Mouse (Mus musculus): ENCODE measurements around the gene Snapc5. TPM values are rescaled to one million over a fixed set of nuclear protein-coding genes. Genes with fewer than 3 reads are reported as not detected.

Snapc5 gene
- polyA plus RNA-seq, 1 experiment: 37.1 TPM

DNA sequence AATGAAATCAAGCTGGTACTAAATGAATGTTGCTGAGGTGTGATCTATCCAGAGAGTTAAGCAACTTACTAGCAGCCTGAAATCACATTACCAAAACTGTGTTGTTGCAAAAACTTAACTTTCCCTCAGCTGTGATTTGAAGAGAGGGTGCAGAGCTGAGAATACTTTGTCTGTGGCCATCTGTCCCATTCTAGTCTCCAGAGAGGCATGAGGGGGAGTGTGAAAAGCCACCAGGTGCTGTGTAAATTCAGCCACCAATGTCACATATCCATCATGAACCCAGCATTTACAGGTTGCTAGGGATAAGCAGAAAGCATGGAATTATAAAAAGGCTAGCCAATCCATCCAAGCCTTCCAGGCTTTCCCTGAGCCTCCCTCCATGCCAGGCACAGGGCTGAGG, 49.9 kb downstream of the Snapc5 start:
- no peak for TF ChIP-seq EP300 (IDR thresholded peaks at IDR 0.05; ENCODE audit: insufficient read depth, low read depth, low read length)
- TF ChIP-seq POLR2A (IDR thresholded peaks at IDR 0.05; ENCODE audit: insufficient read depth, low read length): no peak
- TF ChIP-seq CTCF (IDR thresholded peaks at IDR 0.05; ENCODE audit: low read depth, low read length): no peak
- Histone ChIP-seq H3K4me1 (ENCODE audit: control insufficient read depth, insufficient read depth, low read length) (no peaks in the 10 kb centered on the region), H3K27ac (ENCODE audit: insufficient read depth, low read length) (no peak overlapping the region), H3K9me3 (replicated peaks; ENCODE audit: control insufficient read depth, insufficient read depth, low read length, poor library complexity, severe bottlenecking) (no peaks in the 10 kb centered on the region), H3K4me3 (ENCODE audit: low read depth, low read length) (no peak overlapping the region), H3K9ac (ENCODE audit: low read depth, poor library complexity, severe bottlenecking) (no peak overlapping the region), H3K36me3 (ENCODE audit: control insufficient read depth, insufficient read depth, low read length, poor library complexity, severe bottlenecking) (no peaks in the 10 kb centered on the region), H3K27me3 (ENCODE audit: control insufficient read depth, insufficient read depth, low read length, poor library complexity, severe bottlenecking) (no peaks in the 10 kb centered on the region)

DNA sequence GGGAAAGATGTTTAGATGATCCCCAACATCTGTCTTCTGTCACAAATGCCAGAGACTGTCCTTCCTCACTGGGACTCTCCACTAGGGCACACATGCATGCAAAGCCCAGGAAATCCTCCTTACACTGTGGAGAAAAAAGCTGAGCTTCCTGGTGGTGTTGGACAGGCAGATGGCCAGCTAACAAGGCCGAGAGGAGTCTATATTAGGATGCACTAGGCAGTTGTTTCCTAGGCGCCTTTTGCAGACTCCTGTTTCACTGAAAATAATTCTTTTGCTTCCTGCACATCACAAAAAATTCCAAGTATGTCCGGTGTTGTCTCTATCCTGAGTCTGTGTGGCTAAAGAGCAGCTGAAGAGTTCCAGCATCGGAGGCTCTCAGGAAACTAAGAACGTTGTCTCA, 52.1 kb downstream of the Snapc5 start:
- Histone ChIP-seq H3K36me3 (ENCODE audit: control insufficient read depth, insufficient read depth, low read length, poor library complexity, severe bottlenecking) (peaks cover 3% of the 10 kb centered on the region), H3K9me3 (replicated peaks; ENCODE audit: control insufficient read depth, insufficient read depth, low read length, poor library complexity, severe bottlenecking) (no peaks in the 10 kb centered on the region), H3K27me3 (ENCODE audit: control insufficient read depth, insufficient read depth, low read length, poor library complexity, severe bottlenecking) (no peaks in the 10 kb centered on the region), H3K27ac (ENCODE audit: insufficient read depth, low read length) (no peak overlapping the region), H3K4me1 (ENCODE audit: control insufficient read depth, insufficient read depth, low read length) (no peaks in the 10 kb centered on the region), H3K4me3 (ENCODE audit: low read depth, low read length) (no peak overlapping the region), H3K9ac (ENCODE audit: low read depth, poor library complexity, severe bottlenecking) (no peak overlapping the region)
- no peak for TF ChIP-seq POLR2A (IDR thresholded peaks at IDR 0.05; ENCODE audit: insufficient read depth, low read length)
- TF ChIP-seq CTCF (IDR thresholded peaks at IDR 0.05; ENCODE audit: low read depth, low read length): no peak
- TF ChIP-seq EP300 (IDR thresholded peaks at IDR 0.05; ENCODE audit: insufficient read depth, low read depth, low read length): no peak

DNA sequence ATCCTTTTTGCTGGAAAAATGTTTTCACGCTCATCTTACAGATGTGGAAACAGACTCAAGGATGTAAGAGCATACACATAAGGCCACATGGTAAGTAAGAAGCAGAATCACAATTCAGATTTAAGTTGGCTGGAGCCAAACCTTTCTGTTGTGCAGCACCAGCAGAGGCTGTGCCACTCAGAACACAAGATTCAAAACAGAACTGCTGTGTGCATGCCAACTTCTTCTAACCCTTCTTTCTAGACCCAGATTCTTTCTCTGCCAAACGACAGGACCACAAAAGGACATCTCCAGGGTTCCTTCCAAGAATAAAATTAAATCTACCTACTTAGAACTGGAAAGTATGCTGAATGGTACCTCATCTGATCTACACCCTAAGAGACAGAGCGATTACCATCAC, 52.6 kb downstream of the Snapc5 start:
- H3K27me3 ChIP-seq (ENCODE audit: control insufficient read depth, insufficient read depth, low read length, poor library complexity, severe bottlenecking): no peaks in the 10 kb centered on the region
- H3K4me1 ChIP-seq (ENCODE audit: control insufficient read depth, insufficient read depth, low read length): no peaks in the 10 kb centered on the region
- no peak overlapping the region for H3K9ac ChIP-seq (ENCODE audit: low read depth, poor library complexity, severe bottlenecking)

GRCm38 (mm10) chr9:64232257-64232957, 53.3 kb downstream of the Snapc5 start:
- no peak overlapping the region for H3K4me3 ChIP-seq (ENCODE audit: low read depth, low read length)
- no peak overlapping the region for H3K9ac ChIP-seq (ENCODE audit: low read depth, poor library complexity, severe bottlenecking)
- H3K27me3 ChIP-seq (ENCODE audit: control insufficient read depth, insufficient read depth, low read length, poor library complexity, severe bottlenecking): no peaks in the 10 kb centered on the region
- TF ChIP-seq CTCF (IDR thresholded peaks at IDR 0.05; ENCODE audit: low read depth, low read length): no peak
- no peak for TF ChIP-seq POLR2A (IDR thresholded peaks at IDR 0.05; ENCODE audit: insufficient read depth, low read length)
- no peak for TF ChIP-seq EP300 (IDR thresholded peaks at IDR 0.05; ENCODE audit: insufficient read depth, low read depth, low read length)
- no peaks in the 10 kb centered on the region for H3K9me3 ChIP-seq (replicated peaks; ENCODE audit: control insufficient read depth, insufficient read depth, low read length, poor library complexity, severe bottlenecking)
- no peak overlapping the region for H3K27ac ChIP-seq (ENCODE audit: insufficient read depth, low read length)
- no peaks in the 10 kb centered on the region for H3K4me1 ChIP-seq (ENCODE audit: control insufficient read depth, insufficient read depth, low read length)
- H3K36me3 ChIP-seq (ENCODE audit: control insufficient read depth, insufficient read depth, low read length, poor library complexity, severe bottlenecking): peaks cover 5% of the 10 kb centered on the region

More for the DNA sequence above, 52.6 kb downstream of the Snapc5 start:
- TF ChIP-seq POLR2A (IDR thresholded peaks at IDR 0.05; ENCODE audit: insufficient read depth, low read length) (no peak), CTCF (IDR thresholded peaks at IDR 0.05; ENCODE audit: low read depth, low read length) (no peak), EP300 (IDR thresholded peaks at IDR 0.05; ENCODE audit: insufficient read depth, low read depth, low read length) (no peak)
- Histone ChIP-seq H3K9me3 (replicated peaks; ENCODE audit: control insufficient read depth, insufficient read depth, low read length, poor library complexity, severe bottlenecking) (no peaks in the 10 kb centered on the region), H3K36me3 (ENCODE audit: control insufficient read depth, insufficient read depth, low read length, poor library complexity, severe bottlenecking) (peaks cover 5% of the 10 kb centered on the region), H3K4me3 (ENCODE audit: low read depth, low read length) (no peak overlapping the region), H3K27ac (ENCODE audit: insufficient read depth, low read length) (no peak overlapping the region)

Other genes starting within 250 kb of the Snapc5 start
- 2.7 and 4.7 TPM in 2 replicates for gene Smad6, start 157.2 kb upstream of the Snapc5 start, polyA plus RNA-seq (2011; ENCODE audit: insufficient read depth, insufficient read length, low read depth, missing spikeins)
- 0.49 and 0.58 TPM in 2 replicates for gene Lctl, start 62.1 kb upstream of the Snapc5 start, polyA plus RNA-seq (2011; ENCODE audit: insufficient read depth, insufficient read length, low read depth, missing spikeins)
- 162 and 167 TPM in 2 replicates for gene Zwilch, start 6.2 kb upstream of the Snapc5 start, polyA plus RNA-seq (2011; ENCODE audit: insufficient read depth, insufficient read length, low read depth, missing spikeins)
- gene Rpl4, start 5.9 kb upstream of the Snapc5 start, polyA plus RNA-seq (2011; ENCODE audit: insufficient read depth, insufficient read length, low read depth, missing spikeins): 3,123 and 3,163 TPM in 2 replicates
- gene Uchl4, start 55.9 kb downstream of the Snapc5 start, polyA plus RNA-seq (2011; ENCODE audit: insufficient read depth, insufficient read length, low read depth, missing spikeins): 13.2 and 14.3 TPM in 2 replicates
- gene Map2k1, start 74.4 kb downstream of the Snapc5 start, polyA plus RNA-seq (2011; ENCODE audit: insufficient read depth, insufficient read length, low read depth, missing spikeins): 80.1 and 85.7 TPM in 2 replicates
- 148 and 152 TPM in 2 replicates for gene Tipin, start 102.3 kb downstream of the Snapc5 start, polyA plus RNA-seq (2011; ENCODE audit: insufficient read depth, insufficient read length, low read depth, missing spikeins)
- 9.3 and 10.4 TPM in 2 replicates for gene Dis3l, start 162.0 kb downstream of the Snapc5 start, polyA plus RNA-seq (2011; ENCODE audit: insufficient read depth, insufficient read length, low read depth, missing spikeins)
- gene Megf11, start 206.4 kb downstream of the Snapc5 start, polyA plus RNA-seq (2011; ENCODE audit: insufficient read depth, insufficient read length, low read depth, missing spikeins): 0.40 and 0.94 TPM in 2 replicates